Mouse (Mus musculus): Measurements from ENCODE around the gene Ace. TPM values are rescaled to one million over a fixed set of nuclear protein-coding genes. Genes with fewer than 3 reads are reported as not detected.

Ace gene
- polyA plus RNA-seq (2012; rRNA removed): 13.9 and 18.2 TPM in 2 replicates

DNA sequence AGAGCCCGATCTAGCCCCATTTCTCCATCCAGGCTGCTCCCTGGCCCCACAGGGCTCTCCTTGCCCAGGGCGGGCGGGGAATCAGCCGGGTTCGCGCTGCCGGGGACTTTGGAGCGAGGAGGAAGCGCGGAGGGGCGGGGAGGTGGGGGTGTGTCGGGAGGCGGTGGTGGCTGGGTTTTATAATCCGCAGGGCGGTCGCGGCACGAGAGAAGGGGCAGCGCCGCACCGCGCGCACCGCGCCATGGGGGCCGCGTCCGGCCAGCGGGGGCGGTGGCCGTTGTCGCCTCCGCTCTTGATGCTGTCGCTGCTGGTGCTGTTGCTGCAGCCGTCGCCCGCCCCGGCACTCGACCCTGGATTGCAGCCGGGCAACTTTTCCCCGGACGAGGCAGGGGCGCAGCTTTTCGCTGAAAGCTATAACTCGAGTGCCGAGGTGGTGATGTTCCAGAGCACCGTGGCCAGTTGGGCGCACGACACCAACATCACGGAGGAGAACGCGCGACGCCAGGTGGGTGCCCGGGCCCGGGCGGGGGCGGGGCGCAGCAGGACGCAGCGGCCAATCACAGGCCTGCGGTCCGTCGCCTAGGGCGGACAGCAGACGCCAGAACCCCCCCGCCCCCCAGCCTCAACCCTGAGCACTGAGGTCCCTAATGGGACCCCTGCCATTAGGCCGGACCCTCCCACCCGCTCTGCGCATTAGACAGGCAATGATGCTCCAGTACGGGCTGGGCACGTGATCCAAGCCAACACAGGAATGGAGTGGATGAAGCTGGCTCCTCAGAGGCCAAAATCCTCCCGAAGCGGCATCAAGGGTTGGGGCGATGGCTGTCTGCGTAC lies at the start of gene Ace:
Gene Ace (plus strand): TSS at position 205 of the 834 bp plus-strand sequence.

GRCm38 (mm10) chr11:105952911-105953386 lies 14.8 kb upstream of the Ace start, which contains the start of gene Cyb561:
TSS of gene Cyb561 (minus strand) at chr11:105953336.

DNA sequence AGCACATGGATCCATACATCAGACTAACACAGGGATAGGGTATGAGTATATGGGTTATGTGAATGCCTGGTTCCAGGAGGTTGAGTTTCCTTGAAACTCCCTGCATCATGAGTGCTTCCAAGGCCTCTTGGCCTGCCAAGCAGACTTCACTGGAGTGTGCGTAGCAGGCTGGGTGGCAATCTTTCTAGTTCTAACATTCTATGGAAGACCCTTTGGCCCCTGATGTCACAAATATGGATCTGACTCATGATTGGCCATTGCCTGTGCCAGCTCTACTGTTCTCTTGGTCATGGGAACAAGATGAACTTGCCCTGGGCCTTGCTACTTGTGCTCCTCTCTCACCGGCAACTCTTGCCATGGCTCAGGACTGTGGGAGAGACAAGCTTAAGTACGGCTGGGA lies 26.6 kb downstream of the Ace start, which contains the start of gene Ace3:
Gene Ace3 (plus strand): TSS at position 301 of the 400 bp plus-strand sequence.

GRCm38 (mm10) chr11:106007821-106008220 lies 40.1 kb downstream of the Ace start, which contains the start of gene Kcnh6:
TSS of gene Kcnh6 (plus strand) at chr11:106008124.

GRCm38 (mm10) chr11:106036548-106037417 lies 69.0 kb downstream of the Ace start, which contains the start of gene Dcaf7:
TSS of gene Dcaf7 (plus strand) at chr11:106036872.

Other genes with a start within 250 kb of the Ace start
- gene Cyb561, start 14.6 kb upstream of the Ace start, polyA plus RNA-seq (2012; rRNA removed): 31.9 and 33.5 TPM in 2 replicates
- gene Ace3, start 26.7 kb downstream of the Ace start, polyA plus RNA-seq (2012; rRNA removed): not detected in 2 replicates
- gene Kcnh6, start 40.2 kb downstream of the Ace start, polyA plus RNA-seq (2012; rRNA removed): 0.65 and 1.2 TPM in 2 replicates
- gene Dcaf7, start 68.9 kb downstream of the Ace start, polyA plus RNA-seq (2012; rRNA removed): 14.8 and 35.7 TPM in 2 replicates
- 5.4 and 5.7 TPM in 2 replicates for gene Taco1, start 98.1 kb downstream of the Ace start, polyA plus RNA-seq (2012; rRNA removed)
- gene Map3k3, start 116.7 kb downstream of the Ace start, polyA plus RNA-seq (2012; rRNA removed): 6.8 and 9.2 TPM in 2 replicates
- gene Gm10840, start 192.9 kb downstream of the Ace start, polyA plus RNA-seq (2012; rRNA removed): not detected in 2 replicates
- gene Limd2, start 192.9 kb downstream of the Ace start, polyA plus RNA-seq (2012; rRNA removed): 7.9 and 9.8 TPM in 2 replicates
- 7.9 and 8.4 TPM in 2 replicates for gene Strada, start 234.2 kb downstream of the Ace start, polyA plus RNA-seq (2012; rRNA removed)
- 1.7 and 3.5 TPM in 2 replicates for gene Ccdc47, start 248.4 kb downstream of the Ace start, polyA plus RNA-seq (2012; rRNA removed)
- 1.8 and 2.2 TPM in 2 replicates for gene Ddx42, start 249.0 kb downstream of the Ace start, polyA plus RNA-seq (2012; rRNA removed)

All from stomach, adult 2 months (tissue).